Mouse (Mus musculus): ENCODE measurements at regions not wholly inside any gene's neighbourhood (a gene's known extent, or its start where the extent isn't known, plus 50 kb on each side); places are given as distances from the start of the nearest gene placed in this dataset.

DNA sequence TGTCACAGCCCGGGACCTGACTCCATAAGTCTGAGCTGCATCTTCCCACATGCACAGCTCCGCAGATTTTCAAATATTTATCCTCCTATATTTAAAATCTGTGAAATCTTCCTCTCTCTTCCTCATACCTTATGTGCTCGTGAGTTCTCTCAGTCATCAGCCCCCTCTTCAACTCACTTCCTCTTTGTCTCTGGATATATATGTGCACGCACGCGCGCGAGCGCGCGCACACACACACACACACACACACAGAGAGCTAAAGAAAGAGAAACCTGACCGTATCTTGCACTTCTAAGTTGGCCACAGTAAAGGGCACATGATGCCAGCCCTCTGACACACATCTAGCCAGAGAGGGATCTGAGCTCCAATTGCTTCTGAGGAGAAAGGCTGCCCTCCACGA, 159.7 kb upstream of the Sdk2 start:
- ATAC-seq (replicated peaks; ENCODE audit: poor library complexity): peak; percentile 80

DNA sequence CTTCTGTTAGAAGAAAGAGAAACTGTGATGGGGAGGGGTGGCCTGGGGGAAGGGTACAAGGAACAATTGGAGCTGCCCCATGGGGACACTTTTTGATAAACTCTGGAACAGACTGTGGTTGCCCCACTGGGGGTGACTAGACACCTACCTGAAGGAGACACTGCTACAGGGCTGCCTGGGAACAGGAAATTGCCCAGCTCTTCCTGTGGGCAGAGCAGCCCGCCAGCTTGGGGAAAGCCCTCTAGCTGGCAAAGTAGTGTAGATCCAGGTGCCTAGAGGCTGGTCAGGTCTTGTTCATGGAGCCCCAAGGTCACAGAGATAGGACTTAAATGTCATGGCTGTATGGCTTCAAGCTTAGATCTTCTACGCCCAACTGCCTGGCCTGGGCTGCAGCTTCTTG, 157.9 kb upstream of the Sdk2 start:
- ATAC-seq (replicated peaks; ENCODE audit: poor library complexity): no peak

DNA sequence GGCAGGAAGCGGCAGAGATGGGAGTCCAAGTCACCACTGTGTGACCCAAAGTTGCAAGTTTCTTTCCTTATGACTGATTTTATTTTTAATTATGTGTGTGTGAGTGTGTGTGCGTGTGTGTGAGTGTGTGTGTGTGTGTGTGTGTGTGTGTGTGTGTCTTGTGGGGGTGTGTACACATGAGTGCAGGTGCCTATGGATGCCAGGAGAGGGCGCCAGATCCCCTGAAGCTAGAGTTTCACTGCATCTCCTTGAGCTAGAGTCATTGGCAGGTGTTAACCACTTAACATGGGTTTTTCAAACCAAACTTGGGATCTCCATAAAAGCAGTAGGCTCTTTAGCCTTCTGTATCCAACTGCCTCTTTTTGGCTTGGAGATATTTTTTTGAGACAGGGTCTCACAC, 156.2 kb upstream of the Sdk2 start:
- ATAC-seq (replicated peaks; ENCODE audit: poor library complexity): no peak

DNA sequence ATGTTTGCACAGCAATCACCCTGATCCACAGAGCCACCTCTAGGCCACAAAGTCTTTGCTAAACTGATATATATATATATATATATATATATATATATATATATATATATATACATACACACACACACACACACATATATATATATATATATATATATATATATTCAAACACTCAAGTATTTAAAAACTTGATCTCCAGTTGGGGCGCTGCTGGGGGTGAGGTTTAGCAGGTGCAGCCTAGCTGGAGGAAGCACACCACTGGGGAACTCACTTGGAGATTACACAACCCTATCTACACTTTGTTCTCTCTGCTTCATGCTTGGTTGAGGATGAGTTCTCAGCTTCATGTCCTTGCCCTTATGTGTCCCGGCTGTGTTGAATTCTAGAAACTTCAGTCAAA, 153.6 kb upstream of the Sdk2 start:
- ATAC-seq (replicated peaks; ENCODE audit: poor library complexity): peak; percentile 45; the same call in 1 of the 2 replicates

DNA sequence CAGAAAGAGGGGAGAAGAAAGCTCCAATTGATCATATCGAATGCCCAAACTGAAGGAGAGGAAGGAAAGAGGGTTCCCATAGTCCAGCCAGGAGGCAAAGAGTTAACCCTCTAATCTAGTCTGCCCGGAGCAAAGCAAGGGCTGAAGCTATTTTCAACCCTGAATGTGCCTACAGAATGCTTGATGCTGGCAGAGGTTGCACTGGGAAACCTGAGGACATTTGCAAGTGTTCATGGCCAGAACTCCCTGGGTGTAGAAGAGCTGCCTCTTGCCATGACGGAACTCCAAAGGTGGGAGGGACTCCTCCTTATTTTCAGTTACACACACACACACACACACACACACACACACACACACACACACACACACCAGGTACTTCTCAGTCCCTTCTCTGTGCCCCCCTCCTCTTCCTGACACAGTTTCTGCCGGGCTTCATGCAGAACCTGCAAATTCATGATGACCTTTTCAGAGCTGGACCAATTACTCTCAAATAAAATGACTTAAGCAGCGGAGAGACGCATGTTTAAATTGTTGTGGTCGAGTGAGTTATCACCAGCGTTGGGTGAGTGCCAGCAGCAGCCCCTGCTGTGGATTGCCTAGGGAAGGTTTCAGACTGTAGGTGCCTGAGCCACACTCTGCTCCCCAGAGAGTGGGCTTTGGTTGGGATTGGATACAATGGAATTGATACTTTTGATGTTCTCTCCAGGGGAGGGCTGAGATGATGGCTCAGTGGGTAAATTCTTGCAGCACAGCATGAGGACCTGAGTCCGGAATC, 152.1 kb upstream of the Sdk2 start:
- 0 out of 2 replicates have a peak, but pooled peaks have one; percentile 11 for ATAC-seq (replicated peaks; ENCODE audit: poor library complexity)

DNA sequence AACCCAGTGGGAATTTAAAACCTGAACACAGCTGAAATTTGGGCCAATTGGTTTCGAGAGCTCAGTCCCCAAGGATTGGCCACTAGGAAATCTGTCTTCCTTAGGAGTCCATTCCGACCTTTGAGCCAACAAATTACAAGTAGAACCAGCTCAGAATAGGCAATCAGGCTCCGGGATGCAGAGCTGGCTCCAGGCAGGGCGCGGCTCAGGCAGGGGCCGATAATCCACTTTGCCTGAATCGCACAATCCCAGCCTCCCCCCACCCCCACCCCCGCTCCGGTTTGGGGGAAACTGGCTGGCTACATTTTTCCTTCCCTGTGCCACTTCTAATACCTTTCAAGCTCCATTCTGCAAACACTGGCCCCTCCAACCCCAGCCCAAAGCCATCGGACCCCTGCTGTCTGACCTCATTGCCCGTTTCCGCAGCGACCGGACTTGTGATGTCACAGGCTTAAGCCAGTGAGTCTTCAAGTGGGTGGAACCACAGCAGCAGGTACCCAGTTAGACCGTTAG, 150.5 kb upstream of the Sdk2 start:
- ATAC-seq (replicated peaks; ENCODE audit: poor library complexity): no peak

DNA sequence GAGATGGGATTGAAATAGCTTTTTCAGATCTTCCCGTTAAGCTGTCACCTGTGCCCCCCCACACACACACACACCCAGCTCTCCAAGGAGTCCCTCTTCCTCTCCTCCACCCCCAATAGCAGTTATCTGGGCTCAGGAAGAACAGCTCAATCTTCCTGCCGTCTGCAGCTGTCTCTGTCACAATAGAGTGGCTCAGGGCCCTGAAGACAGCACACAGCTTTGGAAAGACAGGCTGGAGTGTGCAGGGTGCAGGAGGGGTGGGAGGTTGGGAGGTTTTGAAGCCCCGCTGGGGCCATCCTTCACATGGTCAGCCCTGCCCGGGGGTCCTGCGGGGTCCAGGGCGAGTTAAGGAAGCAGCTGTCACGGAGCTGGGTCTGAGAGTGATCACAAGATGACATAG, 149.6 kb upstream of the Sdk2 start:
- no peak for ATAC-seq (replicated peaks; ENCODE audit: poor library complexity)

DNA sequence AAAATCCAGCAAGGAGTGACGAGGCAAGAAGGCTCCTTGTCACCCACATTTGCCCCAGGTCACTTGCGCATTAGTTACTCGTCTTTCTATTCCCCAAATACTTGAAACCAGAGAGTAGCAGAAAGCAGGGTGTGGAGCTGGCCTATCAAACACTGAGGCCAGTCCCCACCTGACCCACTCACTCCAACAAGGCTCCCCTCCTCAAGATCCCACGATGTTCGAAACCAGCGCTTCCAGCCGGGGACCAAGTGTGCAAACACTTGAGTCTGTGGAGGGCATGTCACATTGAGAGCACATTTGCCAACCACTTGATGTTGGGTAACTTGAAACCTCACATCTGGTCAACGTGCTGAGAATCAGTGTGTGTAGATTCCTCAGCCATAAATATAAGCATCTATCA, 148.4 kb upstream of the Sdk2 start:
- ATAC-seq (replicated peaks; ENCODE audit: poor library complexity): no peak

DNA sequence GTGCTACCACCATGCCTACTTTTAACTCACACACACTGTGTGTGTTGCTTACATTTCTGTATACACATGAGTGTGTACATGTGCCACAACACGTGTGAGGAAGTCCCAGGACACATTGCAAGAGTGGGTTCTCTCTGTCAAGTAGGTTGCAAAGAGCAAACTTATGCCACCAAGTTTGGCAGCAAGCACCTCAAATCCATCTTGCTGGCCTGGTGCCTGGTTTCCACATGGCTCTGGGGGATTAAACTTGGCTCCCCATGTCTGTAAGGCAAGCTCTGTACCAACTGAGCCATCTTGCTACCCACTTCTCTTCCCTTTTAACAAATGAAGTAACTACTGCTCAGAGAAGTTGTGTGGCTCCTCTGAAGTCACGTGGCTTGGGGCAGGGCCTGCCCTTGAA, 145.3 kb upstream of the Sdk2 start:
- no peak for ATAC-seq (replicated peaks; ENCODE audit: poor library complexity)

DNA sequence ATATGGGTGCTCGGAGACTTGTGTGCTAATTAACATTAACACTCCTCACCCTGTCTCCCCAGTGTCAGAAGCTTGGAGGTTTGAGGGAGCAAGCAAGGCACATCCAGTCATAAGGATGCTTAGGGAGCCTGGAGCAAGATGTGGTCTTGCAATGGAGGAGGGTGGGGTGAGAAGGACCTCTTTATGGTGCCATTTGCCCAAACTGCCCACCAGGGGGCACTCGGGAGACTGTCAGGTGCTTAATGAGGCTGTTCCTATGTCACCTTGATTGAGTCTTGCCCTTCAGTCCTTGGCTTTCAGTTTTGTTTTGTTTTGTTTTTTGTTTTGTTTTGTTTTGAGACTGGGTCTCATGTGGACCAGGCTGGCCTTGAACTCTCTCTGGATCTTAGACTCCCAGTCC, 138.3 kb upstream of the Sdk2 start:
- ATAC-seq (replicated peaks; ENCODE audit: poor library complexity): peak; percentile 79

DNA sequence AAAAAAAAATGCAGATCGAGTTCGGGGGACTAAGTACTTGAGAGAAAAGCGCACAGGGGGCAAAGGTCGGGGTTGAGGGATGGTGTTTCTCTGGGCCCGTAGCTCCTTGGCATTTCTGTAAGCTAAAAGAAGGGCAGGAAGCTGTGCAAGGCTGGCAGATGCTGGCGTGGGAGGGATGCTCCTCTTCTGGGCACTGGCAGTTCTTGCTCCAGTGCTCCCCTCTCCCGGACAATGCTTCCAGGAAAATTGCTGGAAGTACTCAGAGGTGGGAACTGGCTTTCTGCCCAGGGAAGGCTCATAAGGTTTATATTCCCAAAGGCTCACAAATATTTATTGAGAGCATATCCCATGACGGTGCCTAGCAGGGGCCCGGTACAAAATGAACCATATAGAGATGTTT, 136.6 kb upstream of the Sdk2 start:
- no peak for ATAC-seq (replicated peaks; ENCODE audit: poor library complexity)

DNA sequence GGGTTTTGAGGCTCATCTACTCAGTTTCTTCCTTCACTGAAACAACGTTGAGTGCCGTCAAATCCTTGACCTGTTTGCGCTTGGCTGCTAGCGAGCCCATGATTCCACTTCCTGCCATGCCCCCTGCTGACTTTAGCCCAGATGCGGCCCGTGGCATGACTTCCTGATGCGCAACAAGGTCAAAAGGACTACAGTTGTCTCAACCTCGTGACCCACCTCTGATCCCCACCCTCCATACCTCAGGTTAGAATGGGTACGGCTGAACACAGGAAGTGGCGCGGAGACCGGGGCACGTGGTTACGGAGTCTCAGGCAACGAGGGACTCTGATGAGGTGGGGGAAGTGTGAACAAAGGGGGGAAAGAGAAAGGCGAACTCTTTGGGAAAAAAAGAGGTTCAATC, 135.6 kb upstream of the Sdk2 start:
- no peak for ATAC-seq (replicated peaks; ENCODE audit: poor library complexity)

DNA sequence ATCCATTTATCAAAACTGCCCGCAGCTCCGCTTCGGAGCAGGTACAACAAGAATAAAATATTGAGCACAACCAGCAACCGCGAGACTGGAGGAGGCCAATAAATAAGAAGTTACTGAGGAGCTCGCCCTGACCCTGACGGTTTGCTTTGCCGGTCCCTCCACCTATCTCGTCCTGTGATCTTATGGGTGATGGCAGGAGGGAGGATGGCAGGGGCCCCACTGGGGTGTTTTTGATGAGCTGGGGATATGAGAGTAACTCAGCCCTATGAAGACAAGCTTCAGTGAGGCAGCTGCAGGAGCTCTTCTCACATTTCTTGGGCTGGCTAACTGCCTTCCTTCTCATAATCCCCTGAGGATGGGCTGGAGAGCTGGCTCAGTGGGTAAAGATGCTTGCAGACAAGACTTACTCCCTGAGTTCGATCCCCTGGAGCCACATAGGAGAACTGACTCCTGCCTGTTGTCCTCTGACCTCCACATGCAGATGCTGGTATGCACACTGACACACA, 132.3 kb upstream of the Sdk2 start:
- no peak for ATAC-seq (replicated peaks; ENCODE audit: poor library complexity)

DNA sequence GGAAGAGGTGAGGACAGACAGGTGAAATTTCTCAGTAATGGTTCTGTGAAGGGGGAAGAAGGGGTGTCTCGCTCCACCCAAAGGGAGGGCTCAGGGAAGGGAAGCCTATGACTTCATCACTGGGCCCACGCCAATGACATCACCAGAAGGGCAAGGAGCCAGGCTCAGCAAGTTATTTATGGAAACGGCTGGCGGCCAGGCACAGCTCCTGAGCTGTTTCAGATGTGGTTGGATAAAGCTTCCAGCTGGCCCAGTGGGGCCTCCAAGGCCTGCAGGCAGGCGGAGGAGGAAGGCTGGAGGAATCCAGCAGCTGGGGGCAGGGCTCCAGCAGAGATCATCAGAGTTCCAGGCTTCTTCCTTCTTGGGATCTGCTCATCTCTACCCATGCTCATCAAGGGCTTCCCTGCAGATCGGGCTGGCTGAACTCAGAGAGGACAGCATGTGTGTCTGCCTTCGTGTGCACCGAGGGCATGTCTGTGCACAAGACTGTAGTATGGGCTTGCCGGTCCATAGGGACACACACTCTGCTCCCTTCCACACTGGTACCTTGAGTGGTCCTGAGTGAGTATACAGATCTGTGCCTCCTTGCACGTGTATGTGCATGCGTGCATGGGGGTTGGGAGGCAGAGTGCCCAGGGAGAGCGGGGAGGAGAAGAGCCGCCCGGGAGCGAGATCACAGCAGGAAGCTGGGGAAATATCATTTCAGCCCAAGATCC, 131.6 kb upstream of the Sdk2 start:
- peak; percentile 35 for ATAC-seq (replicated peaks; ENCODE audit: poor library complexity)

DNA sequence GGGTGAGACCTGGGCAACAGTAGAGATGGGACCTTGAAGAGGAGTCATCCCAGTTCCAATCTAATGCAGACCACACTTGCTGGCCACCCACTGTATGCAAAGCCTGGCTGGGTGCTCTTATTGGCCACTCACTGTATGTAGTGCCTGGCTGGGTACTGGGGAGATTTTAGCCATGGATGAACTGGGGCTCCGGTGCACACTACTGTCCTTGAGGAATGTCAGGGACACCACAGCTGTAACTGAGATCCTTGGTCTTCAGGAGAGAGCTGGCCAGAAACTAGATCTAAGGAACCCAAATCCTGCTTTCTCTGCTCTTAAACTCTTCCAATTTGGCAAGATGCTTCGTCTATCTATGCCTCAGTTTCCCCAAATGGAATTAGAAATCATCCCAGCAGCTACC, 128.4 kb upstream of the Sdk2 start:
- no peak for ATAC-seq (replicated peaks; ENCODE audit: poor library complexity)

DNA sequence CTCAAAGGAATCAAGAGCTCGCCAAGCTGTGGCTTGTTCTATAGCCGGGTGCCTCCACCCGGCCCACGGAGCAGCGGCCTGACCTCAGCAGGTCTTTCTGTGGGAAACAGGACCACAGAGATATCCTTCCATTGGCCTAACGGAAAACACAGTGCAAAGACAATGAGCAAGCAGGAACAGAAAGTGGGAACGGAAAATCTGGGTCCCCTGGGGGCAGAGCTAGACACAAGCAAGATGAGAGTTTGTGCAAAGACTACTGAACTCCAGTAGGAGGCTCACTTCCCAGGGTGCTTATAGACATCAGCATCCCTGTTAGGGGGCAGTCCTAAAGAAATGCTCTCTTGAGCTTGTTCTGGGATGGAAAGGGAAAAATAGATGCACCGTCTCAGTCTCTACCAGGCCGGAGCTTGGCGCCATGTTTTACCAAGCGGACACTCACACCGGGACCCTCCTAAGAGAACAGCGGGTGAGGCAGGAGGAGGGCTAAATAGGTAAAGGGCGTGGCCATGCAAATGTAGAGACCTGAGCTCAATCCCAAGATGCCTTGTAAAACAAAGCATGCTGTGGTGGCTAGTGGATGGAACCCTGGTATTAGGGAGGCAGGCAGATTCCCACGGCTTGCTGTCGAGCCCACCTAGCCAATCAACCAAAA, 127.3 kb upstream of the Sdk2 start:
- peak; percentile 80 for ATAC-seq (replicated peaks; ENCODE audit: poor library complexity)

DNA sequence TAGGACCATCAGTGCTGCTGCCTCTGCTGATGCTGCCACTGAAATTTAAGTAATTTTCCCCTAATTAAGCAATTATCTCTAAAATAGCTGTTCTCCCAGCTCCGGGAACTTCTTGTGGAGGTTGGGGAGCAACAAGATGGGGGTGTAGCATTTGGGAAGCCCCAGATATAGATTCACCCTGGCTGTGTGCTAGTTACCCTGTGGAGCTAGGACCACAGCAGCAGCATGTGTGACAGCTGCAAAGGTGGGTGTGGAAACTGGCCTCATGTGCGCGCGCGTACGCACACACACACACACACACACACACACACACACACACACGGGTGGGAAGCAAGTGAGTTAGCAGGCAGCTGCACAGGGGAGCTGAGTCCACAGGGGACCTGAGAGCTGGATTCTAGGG, 126.2 kb upstream of the Sdk2 start:
- ATAC-seq (replicated peaks; ENCODE audit: poor library complexity): no peak

DNA sequence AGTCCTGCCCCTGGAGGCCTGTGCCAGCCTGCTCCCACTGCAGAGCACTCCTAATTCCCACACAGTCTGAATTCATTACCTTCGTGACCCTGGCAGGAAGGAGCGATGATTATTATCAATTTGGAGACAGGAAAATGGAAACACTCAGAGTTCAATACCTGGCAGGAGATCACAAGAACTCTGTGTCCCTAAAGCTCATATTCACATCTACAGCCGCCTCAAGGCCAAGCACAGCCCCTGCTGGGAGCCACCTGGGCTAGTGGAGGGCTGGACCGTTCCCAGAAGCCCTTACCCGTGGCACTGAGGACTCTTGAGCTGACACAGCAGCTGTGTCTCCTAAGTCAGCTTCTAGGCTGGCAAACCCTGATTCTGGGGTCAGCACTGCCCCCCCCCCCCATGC, 124.8 kb upstream of the Sdk2 start:
- ATAC-seq (replicated peaks; ENCODE audit: poor library complexity): no peak

DNA sequence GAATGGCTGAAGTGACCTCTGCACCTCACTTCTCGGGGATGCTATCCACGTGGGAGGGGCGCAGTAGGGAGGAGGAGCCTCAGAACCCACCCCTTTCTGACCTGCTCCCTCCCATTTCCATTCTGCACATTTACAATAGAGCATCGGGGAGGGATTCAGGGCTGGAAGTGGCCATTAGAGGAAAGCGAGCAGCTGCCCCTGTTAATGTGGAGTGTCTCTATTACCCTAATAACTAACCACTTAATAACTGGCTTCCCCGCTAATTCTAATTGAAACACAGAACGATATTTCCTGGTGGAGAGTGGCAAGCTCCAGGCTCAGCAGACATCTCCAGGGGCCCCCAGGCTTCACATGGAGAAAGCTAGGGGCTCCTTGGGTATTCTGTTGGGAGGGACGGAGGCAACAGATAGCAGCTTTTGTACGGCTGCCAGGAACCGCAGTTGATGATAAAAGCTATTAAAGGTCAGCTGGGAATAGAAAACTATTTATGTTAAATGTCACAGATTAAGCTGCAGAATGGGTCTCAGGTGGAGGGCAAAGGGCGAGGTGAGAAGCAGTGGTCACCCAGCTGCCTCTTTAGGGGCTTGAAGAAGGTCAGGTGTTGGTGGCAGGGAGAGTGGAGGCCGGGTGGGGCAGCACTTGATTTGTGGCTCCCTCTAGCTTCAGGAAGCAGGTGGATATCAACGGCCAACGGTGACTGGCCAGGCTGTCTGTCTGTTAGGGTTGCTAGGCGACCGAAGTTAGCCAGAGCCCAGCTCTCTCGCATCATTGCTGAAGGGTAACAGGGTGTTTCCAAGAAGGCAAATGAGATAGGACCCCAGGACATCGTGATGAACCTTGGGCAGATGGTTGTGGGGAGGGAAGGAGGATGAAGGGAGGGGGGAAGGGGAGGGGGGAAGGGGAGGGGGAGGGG, 118.4 kb upstream of the Sdk2 start:
- peak; percentile 81 for ATAC-seq (replicated peaks; ENCODE audit: poor library complexity)

DNA sequence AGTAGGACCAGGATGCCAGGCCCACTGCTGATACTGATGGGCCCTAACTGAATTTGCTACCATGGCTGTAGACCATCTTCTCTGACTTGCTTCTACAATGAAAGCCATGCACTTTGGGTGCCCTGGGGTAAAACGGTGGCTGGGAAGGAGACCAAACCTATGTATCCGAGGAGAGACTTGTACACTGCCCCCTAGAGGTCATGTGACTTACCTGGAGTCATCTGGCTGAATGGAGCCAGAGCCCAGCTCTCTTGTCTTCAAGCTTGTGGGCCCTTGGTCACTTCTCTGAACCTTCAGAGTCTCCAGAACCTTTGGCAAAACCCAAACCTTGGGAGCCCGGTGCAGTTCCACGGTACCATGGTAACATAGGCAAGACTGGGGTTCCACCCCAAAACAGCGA, 117.6 kb upstream of the Sdk2 start:
- no peak for ATAC-seq (replicated peaks; ENCODE audit: poor library complexity)

DNA sequence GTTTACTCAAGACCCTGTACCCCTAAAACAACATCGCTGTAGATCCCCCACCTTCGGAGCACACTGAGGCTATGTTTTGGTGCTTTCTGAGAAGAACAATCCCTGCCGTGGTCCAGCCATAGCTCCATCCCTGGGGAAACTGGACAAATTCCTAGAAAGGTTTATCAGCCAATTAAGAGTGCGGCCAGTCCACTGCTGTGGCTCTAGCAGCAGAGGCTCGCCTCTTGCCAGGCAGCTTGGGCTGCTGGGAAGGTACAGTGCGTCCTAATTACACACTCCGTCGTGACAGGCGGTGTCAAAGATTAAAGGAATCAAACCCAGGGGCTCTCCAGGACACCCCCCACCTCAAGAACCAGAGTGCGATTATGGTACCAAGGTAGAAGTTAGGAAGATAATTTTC, 116.4 kb upstream of the Sdk2 start:
- ATAC-seq (replicated peaks; ENCODE audit: poor library complexity): no peak
